Comparison of ENCODE assay signal across 8 mouse cellular contexts in the genomic region with DNA sequence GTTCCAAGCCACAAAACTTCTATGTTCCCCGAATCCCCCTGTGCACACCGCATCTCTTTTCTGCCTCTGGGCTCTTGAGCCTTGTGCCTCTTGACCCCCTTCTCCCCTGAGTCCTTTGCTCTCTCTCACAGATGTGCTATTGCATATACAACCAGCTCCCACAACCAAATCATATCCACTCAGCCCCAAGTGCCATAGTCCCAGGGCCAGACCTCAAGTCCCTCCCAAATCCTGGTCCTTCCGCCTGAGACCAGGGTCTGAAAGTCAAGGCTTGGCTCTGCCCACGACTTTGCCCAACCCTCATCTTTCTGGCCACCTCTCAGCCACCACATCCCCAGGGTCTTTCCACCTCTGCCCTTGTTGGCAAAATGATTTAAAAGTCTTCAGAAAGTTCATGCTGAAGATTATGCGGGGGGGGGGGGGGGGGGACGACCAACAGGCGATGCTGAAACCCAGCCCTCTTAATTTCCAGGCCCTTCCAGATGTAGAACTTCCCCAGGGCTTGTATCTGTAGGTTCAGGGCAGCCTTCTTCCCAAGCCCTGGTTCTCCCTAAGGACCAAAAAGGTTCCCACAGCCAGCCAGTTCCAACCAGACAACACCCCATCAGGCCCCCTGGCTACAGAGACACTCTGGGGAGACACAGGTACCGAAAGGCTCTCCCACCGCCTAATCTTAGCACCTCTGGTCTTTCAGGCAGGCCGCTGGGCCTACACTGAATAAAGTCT. TPM values are rescaled to one million over a fixed set of nuclear protein-coding genes. Genes with fewer than 3 reads are reported as not detected.
DNase-seq lines count a peak whose midpoint lies in the region; ATAC-seq and TF ChIP-seq lines count a peak whose summit lies in the region.

No protein-coding gene starts in this region.

- ATAC-seq in forebrain, postnatal 0 days, result no peak
- ATAC-seq in kidney, postnatal 0 days (replicated peaks; ENCODE audit: low FRiP score, low read depth), result no peak
- no peak for ATAC-seq in neural tube, embryonic 15.5 days (ENCODE audit: low FRiP score)

- H3ac ChIP-seq in C2C12 (ENCODE audit: control insufficient read depth, insufficient read length, low read depth), result peak overlapping the region; percentile 90

- peaks cover 27% of the 10 kb centered on the region for H3K79me3 ChIP-seq in C2C12 (ENCODE audit: low read depth)

- H3K4me3 ChIP-seq in C2C12 (ENCODE audit: insufficient read depth, poor library complexity, severe bottlenecking), result peak overlapping the region; percentile 63
- H3K4me3 ChIP-seq in forebrain, postnatal 0 days (ENCODE audit: low read depth, low read length), result peak overlapping the region; percentile 88
- peak overlapping the region; percentile 88 for H3K4me3 ChIP-seq in kidney, postnatal 0 days (replicated peaks; ENCODE audit: low read depth, low read length)
- peak overlapping the region; percentile 80 for H3K4me3 ChIP-seq in neural tube, embryonic 15.5 days (replicated peaks)

- H3K27ac ChIP-seq in forebrain, postnatal 0 days (ENCODE audit: low read depth, low read length), result no peak overlapping the region; the same call in none of the 2 replicates
- peak overlapping the region; percentile 97 for H3K27ac ChIP-seq in kidney, postnatal 0 days
- H3K27ac ChIP-seq in neural tube, embryonic 15.5 days (replicated peaks), result peak overlapping the region; percentile 87; the same call in 1 of the 2 replicates

- no peaks in the 10 kb centered on the region for H3K9me3 ChIP-seq in forebrain, postnatal 0 days (ENCODE audit: low read length)
- no peaks in the 10 kb centered on the region for H3K9me3 ChIP-seq in kidney, postnatal 0 days (replicated peaks; ENCODE audit: low read length)
- no peaks in the 10 kb centered on the region for H3K9me3 ChIP-seq in neural tube, embryonic 15.5 days (replicated peaks)

- H3K4me2 ChIP-seq in forebrain, postnatal 0 days (ENCODE audit: low read depth), result peak overlapping the region; percentile 88
- H3K4me2 ChIP-seq in kidney, postnatal 0 days (ENCODE audit: low read length), result peak overlapping the region; percentile 93
- peak overlapping the region; percentile 92 for H3K4me2 ChIP-seq in neural tube, embryonic 15.5 days

- H3K4me1 ChIP-seq in forebrain, postnatal 0 days (ENCODE audit: insufficient read depth), result peaks cover 12% of the 10 kb centered on the region
- peaks cover 41% of the 10 kb centered on the region for H3K4me1 ChIP-seq in kidney, postnatal 0 days (replicated peaks; ENCODE audit: insufficient read depth, low read length)
- H3K4me1 ChIP-seq in neural tube, embryonic 15.5 days, result peaks cover 47% of the 10 kb centered on the region

- peaks cover 58% of the 10 kb centered on the region for H3K79me2 ChIP-seq in C2C12 (ENCODE audit: control insufficient read depth, insufficient read depth)

- TF ChIP-seq CTCF in C2C12 (IDR thresholded peaks at IDR 0.05; ENCODE audit: control insufficient read depth, insufficient read depth, insufficient read length), result no peak
- no peak for TF ChIP-seq CTCF in forebrain, postnatal 0 days (IDR thresholded peaks at IDR 0.05; ENCODE audit: low read depth)
- TF ChIP-seq CTCF in kidney, postnatal 0 days (IDR thresholded peaks at IDR 0.05; ENCODE audit: low read depth), result no peak

- no peaks in the 10 kb centered on the region for H3K27me3 ChIP-seq in C2C12 (ENCODE audit: control insufficient read depth, insufficient read depth, insufficient read length)
- no peaks in the 10 kb centered on the region for H3K27me3 ChIP-seq in forebrain, postnatal 0 days (ENCODE audit: insufficient read depth, low read length)
- no peaks in the 10 kb centered on the region for H3K27me3 ChIP-seq in kidney, postnatal 0 days (ENCODE audit: insufficient read depth, low read length)
- no peaks in the 10 kb centered on the region for H3K27me3 ChIP-seq in neural tube, embryonic 15.5 days (replicated peaks)

- H3K36me3 ChIP-seq in C2C12 (ENCODE audit: control insufficient read depth, insufficient read depth), result peaks cover 14% of the 10 kb centered on the region
- peaks cover 12% of the 10 kb centered on the region for H3K36me3 ChIP-seq in forebrain, postnatal 0 days (ENCODE audit: insufficient read depth)
- H3K36me3 ChIP-seq in kidney, postnatal 0 days (ENCODE audit: insufficient read depth, low read length), result peaks cover 12% of the 10 kb centered on the region
- peaks cover 13% of the 10 kb centered on the region; the same call in 1 of the 2 replicates for H3K36me3 ChIP-seq in neural tube, embryonic 15.5 days

- peak overlapping the region; percentile 87 for H3K9ac ChIP-seq in forebrain, postnatal 0 days
- H3K9ac ChIP-seq in kidney, postnatal 0 days (ENCODE audit: low read depth, low read length), result peak overlapping the region; percentile 93
- H3K9ac ChIP-seq in neural tube, embryonic 15.5 days (replicated peaks), result peak overlapping the region; percentile 78

- WGBS in forebrain, postnatal 0 days, result 15% methylated on average over 7 of the region's 10 CpGs
- WGBS in kidney, postnatal 0 days, result 2% methylated on average over 9 of the region's 10 CpGs
- 15% methylated on average over 9 of the region's 10 CpGs for WGBS in neural tube, embryonic 15.5 days

- DNase-seq in adrenal gland, postnatal 10 days, result peak; percentile 68
- no peak for DNase-seq in adrenal gland, postnatal 36 days
- DNase-seq in forebrain, postnatal 0 days, result no peak
- no peak for DNase-seq in kidney, postnatal 0 days (ENCODE audit: low spot score)
- DNase-seq in layer of hippocampus, postnatal 14 days (ENCODE audit: low spot score in 2 of 2), result no peak
- DNase-seq in thymus, postnatal 10 days (ENCODE audit: low spot score in 2 of 2), result no peak

TF ChIP-seq in C2C12, 6 proteins besides CTCF, POLR2A, EP300 and RAD21:
- TF ChIP-seq USF1 (IDR thresholded peaks at IDR 0.05; ENCODE audit: low read depth) (no peak), CEBPB (IDR thresholded peaks at IDR 0.05; ENCODE audit: low read depth) (no peak), MYOG (IDR thresholded peaks at IDR 0.05; ENCODE audit: control insufficient read depth, extremely low read depth, insufficient read length) (no peak), MAX (IDR thresholded peaks at IDR 0.05) (no peak), MYOD1 (IDR thresholded peaks at IDR 0.05; ENCODE audit: control insufficient read depth, insufficient read length, low read depth) (no peak)

RNA-seq across cellular contexts. Expression of gene Adcy6, which starts 1.7 kb away (rescaled TPM):
- 100 to 1,000 TPM in 1 of 2 experiments, 10 to 100 TPM in 1; 83.5 to 101 TPM for total RNA-seq in adrenal gland, postnatal 10 days (2021)
- total RNA-seq in adrenal gland, postnatal 36 days (2021), result 10 to 100 TPM; 43.8 to 62.6 TPM
- 52.6 TPM for polyA plus RNA-seq in C2C12 (2012; fragmentation: generic; extraction: Trizol)
- total RNA-seq in forebrain, postnatal 0 days (2014; rRNA removed), result 39.2 and 42.3 TPM in 2 replicates
- 1.9 and 5.4 TPM in 2 replicates for polyA plus RNA-seq in forebrain, postnatal 0 days (2015; fragmentation: Nextera tagmentation; extraction: Ambion mirVana)
- polyA plus RNA-seq in kidney, postnatal 0 days (2015; fragmentation: Nextera tagmentation; extraction: Ambion mirVana), result 16.8 and 17.0 TPM in 2 replicates
- 10.4 and 10.8 TPM in 2 replicates for polyA plus RNA-seq in neural tube, embryonic 15.5 days (2015; fragmentation: Nextera tagmentation; extraction: Ambion mirVana)
- total RNA-seq in layer of hippocampus, postnatal 14 days (2021), result 10 to 100 TPM; 45.1 to 45.3 TPM

RNA-seq across cellular contexts. Expression of gene Cacnb3, which starts 22.4 kb away (rescaled TPM):
- total RNA-seq in adrenal gland, postnatal 10 days (2021), result 10 to 100 TPM; 12.6 to 18.8 TPM
- total RNA-seq in adrenal gland, postnatal 36 days (2021), result 10 to 100 TPM; 10.2 to 13.3 TPM
- 112 TPM for polyA plus RNA-seq in C2C12 (2012; fragmentation: generic; extraction: Trizol)
- 191 and 201 TPM in 2 replicates for total RNA-seq in forebrain, postnatal 0 days (2014; rRNA removed)
- polyA plus RNA-seq in forebrain, postnatal 0 days (2015; fragmentation: Nextera tagmentation; extraction: Ambion mirVana), result 133 and 139 TPM in 2 replicates
- polyA plus RNA-seq in kidney, postnatal 0 days (2015; fragmentation: Nextera tagmentation; extraction: Ambion mirVana), result 19.8 and 22.4 TPM in 2 replicates
- 108 and 128 TPM in 2 replicates for polyA plus RNA-seq in neural tube, embryonic 15.5 days (2015; fragmentation: Nextera tagmentation; extraction: Ambion mirVana)
- total RNA-seq in layer of hippocampus, postnatal 14 days (2021), result 100 to 1,000 TPM; 159 to 168 TPM

RNA-seq across cellular contexts. Expression of gene 4930415O20Rik, which starts 37.4 kb away (rescaled TPM):
- total RNA-seq in adrenal gland, postnatal 10 days (2021), result 1 to 10 TPM in 1 of 2 experiments, under 1 TPM in 1; 0.58 to 1.2 TPM
- 1 to 10 TPM in 1 of 2 experiments, under 1 TPM in 1; 0.83 to 1.1 TPM for total RNA-seq in adrenal gland, postnatal 36 days (2021)
- polyA plus RNA-seq in C2C12 (2012; fragmentation: generic; extraction: Trizol), result 0.09 TPM
- total RNA-seq in forebrain, postnatal 0 days (2014; rRNA removed), result not detected in 2 replicates
- 0.51 TPM in 1 of 2 replicates, not detected in the other for polyA plus RNA-seq in forebrain, postnatal 0 days (2015; fragmentation: Nextera tagmentation; extraction: Ambion mirVana)
- 0.30 and 0.62 TPM in 2 replicates for polyA plus RNA-seq in kidney, postnatal 0 days (2015; fragmentation: Nextera tagmentation; extraction: Ambion mirVana)
- not detected in 2 replicates for polyA plus RNA-seq in neural tube, embryonic 15.5 days (2015; fragmentation: Nextera tagmentation; extraction: Ambion mirVana)
- total RNA-seq in layer of hippocampus, postnatal 14 days (2021), result not detected

RNA-seq across cellular contexts. Expression of gene Ccnt1, which starts 37.5 kb away (rescaled TPM):
- 10 to 100 TPM; 41.5 to 50.0 TPM for total RNA-seq in adrenal gland, postnatal 10 days (2021)
- total RNA-seq in adrenal gland, postnatal 36 days (2021), result 10 to 100 TPM; 55.6 to 67.1 TPM
- 13.4 TPM for polyA plus RNA-seq in C2C12 (2012; fragmentation: generic; extraction: Trizol)
- total RNA-seq in forebrain, postnatal 0 days (2014; rRNA removed), result 51.1 and 52.0 TPM in 2 replicates
- 35.5 and 47.0 TPM in 2 replicates for polyA plus RNA-seq in forebrain, postnatal 0 days (2015; fragmentation: Nextera tagmentation; extraction: Ambion mirVana)
- polyA plus RNA-seq in kidney, postnatal 0 days (2015; fragmentation: Nextera tagmentation; extraction: Ambion mirVana), result 42.3 and 46.2 TPM in 2 replicates
- polyA plus RNA-seq in neural tube, embryonic 15.5 days (2015; fragmentation: Nextera tagmentation; extraction: Ambion mirVana), result 58.6 and 62.8 TPM in 2 replicates
- 10 to 100 TPM; 43.9 to 44.7 TPM for total RNA-seq in layer of hippocampus, postnatal 14 days (2021)

RNA-seq across cellular contexts. Expression of gene Ddx23, which starts 54.5 kb away (rescaled TPM):
- 10 to 100 TPM; 55.5 to 72.4 TPM for total RNA-seq in adrenal gland, postnatal 10 days (2021)
- total RNA-seq in adrenal gland, postnatal 36 days (2021), result 10 to 100 TPM; 75.5 to 84.3 TPM
- polyA plus RNA-seq in C2C12 (2012; fragmentation: generic; extraction: Trizol), result 140 TPM
- total RNA-seq in forebrain, postnatal 0 days (2014; rRNA removed), result 54.9 and 70.6 TPM in 2 replicates
- 11.9 and 13.8 TPM in 2 replicates for polyA plus RNA-seq in forebrain, postnatal 0 days (2015; fragmentation: Nextera tagmentation; extraction: Ambion mirVana)
- 14.6 and 17.6 TPM in 2 replicates for polyA plus RNA-seq in kidney, postnatal 0 days (2015; fragmentation: Nextera tagmentation; extraction: Ambion mirVana)
- 20.6 and 21.0 TPM in 2 replicates for polyA plus RNA-seq in neural tube, embryonic 15.5 days (2015; fragmentation: Nextera tagmentation; extraction: Ambion mirVana)
- 10 to 100 TPM; 60.3 to 70.2 TPM for total RNA-seq in layer of hippocampus, postnatal 14 days (2021)
